Mouse (Mus musculus) left cerebral cortex, postnatal 25 days (tissue): ENCODE data around the gene Best1. TPM values are rescaled to one million over a fixed set of nuclear protein-coding genes. Genes with fewer than 3 reads are reported as not detected.

ENCODE experiments used
- DNase-seq, 2 experiments: peaks; one replicate each; pipeline ENCODE4 v3.0.0; 2022; ENCODE audit warnings: low spot score in 2 of 2, mixed read lengths in 1 of 2
- intact Hi-C: fragments of 180-260 bp; cut with DNase I; formaldehyde crosslinking; loops from one replicate; pipeline ENCODE4 v1.15.1; 2025
- total RNA-seq, 2 experiments: library from RNA; stranded (reverse); gene quantifications; 2 replicates each; pipeline ENCODE4 v1.2.3; 2021

The Best1 gene
- total RNA-seq, 2 experiments from 2014 or later, result 0.78 to 0.83 TPM

- intact Hi-C loops, result loop anchor here (10.0 kb wide), 1 partner anchor 773 kb away; no protein-coding TSS in a partner anchor
- DNase-seq, result no peak
Measured at GRCm38 (mm10) chr19:9998063-9998416, 3.4 kb downstream of the Best1 start.

DNA sequence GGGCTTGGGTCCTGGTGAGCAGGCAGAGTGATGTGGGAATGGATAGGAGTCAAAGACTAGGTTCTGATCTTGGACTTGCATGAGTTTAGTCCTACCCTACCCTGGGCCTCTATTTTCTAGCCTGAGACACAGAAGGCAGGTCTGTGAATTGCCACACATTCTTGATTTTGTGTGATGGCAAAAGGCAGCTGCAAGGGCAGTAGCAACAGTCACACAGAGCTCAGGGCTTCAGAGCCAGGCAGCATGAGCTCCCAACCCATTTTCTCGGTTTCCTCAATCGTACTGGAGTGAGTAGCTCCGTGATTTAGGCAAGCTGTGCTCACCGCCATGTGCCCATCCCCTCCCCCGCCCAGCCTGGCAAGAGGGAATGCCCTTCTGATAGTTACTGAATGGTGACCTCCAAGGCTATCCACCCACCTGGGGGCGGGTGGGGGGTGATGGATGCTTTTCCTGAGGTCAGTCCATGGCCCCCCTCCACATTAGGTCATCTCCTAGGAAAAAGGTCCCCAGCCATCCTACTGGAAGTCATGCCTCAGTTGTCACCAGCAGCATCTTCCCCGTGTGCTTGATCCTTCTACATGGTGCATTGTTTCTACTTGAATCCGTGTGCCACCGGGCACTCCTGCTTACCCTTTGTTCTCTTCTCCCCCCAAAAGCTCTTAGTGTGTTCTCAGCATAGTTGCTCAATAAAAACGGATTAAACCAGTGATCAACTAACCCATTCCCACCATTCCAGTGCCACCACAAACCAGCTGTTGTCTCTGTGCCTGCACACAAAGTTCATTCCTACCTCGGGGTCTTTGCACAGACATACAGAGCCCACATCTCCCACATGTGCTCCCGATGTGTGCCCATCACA is 4.0 kb downstream of the Best1 start:
- no peak for DNase-seq
- intact Hi-C loops, result loop anchor here (10.0 kb wide), 1 partner anchor 773 kb away; no protein-coding TSS in a partner anchor

DNA sequence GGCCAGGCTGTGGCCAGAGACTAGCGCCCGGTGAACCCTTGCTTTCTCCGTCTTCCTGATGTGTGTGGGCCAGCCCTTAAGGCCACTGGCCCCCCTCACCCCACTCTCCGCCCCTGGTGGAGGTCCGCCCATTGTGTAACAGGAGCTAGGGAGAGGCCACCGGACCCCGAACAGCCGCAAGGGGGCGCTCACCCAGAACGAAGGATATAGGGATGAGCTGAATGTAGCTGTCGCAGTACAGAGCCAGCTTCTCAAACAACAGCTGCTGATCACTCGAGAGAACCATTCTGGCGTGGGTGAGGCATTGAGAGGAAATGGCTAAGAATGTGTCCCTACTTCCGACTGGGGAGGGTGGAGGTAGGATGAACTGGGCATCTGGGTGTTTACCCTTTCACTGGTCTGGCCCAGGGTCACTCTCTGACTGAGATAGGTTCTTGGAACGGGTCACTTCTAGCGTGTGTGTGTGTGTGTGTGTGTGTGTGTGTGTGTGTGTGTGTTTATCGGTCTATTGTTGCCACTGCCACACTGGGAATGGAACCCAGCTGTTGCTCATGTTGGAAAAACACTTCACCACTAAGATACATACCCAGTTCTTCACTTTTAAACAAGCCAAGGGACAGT is 8.3 kb downstream of the Best1 start:
- peak; percentile 77 to 80 for DNase-seq
- intact Hi-C loops, result loop anchor here (10.0 kb wide), 1 partner anchor 768 kb away; no protein-coding TSS in a partner anchor

DNA sequence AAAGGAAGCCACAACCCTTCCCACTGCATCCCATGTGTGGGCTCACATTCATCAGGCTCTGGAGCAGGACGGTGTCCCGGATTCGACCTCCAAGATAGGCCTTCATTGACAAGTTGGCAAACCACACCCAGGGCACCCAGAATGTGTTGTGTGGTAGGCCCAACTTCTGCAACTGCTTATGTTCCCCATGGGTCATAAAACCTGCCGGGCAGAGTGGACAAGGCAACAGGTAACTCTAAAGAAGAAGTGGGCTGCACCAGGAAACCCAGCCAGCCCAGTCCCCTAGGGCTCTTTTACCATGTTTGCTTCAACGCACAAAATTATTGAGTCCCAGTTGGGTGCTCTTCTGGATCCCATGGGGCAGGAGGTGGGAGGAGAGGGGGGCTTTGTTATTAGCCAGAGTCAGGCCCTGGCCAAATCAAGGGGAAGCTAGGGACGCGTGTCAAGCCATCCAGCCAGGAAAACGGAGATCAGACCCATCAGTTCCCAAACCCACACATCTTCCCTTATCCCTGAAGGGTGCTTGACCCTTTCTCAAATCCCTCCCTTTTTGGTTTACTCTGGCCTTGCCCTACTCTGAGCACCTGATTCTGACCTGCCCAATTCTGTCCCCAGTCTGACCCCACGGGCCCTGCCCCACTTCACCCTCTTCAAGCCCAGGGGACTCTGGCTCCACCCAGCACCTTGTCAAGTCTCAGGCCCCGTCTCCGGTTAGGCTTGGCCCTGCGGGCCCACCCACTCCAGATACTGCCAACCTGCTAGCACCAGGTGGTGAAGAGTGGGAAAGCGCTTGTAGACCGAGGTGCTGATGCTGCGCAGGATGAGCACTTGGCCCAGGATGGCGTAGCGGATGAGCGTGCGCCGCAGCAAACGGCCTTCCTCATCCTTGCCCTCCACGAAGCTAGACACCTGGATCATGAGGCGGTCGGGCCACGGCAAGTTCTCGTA is 9.1 kb downstream of the Best1 start:
- DNase-seq, result no peak
- intact Hi-C loops, result loop anchor here (10.0 kb wide), 1 partner anchor 767 kb away; no protein-coding TSS in a partner anchor

DNA sequence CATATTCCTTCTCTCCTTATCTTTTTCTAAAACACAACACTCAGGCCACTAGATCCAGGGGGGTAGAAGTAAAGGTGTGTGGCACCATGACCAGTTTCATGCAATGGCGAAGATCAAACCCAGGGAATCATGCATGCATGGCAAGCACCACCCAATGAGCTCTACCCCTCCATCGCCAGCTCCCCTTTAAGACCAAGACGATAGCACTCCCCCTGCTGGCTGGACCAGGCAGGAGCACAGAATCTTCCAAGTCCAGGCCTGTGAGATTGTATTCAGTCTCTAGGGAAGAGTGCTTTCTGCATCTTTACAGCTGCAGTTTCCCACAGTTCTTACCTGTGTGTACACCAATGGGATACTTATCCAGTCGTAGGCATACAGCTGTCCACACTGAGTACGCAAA is 10.1 kb downstream of the Best1 start:
- intact Hi-C loops, result loop anchor here (1.0 to 10.0 kb wide), 2 partner anchors 75 to 767 kb away; no protein-coding TSS in a partner anchor
- DNase-seq, result peak; percentile 72 to 81

- DNase-seq, result no peak
- intact Hi-C loops, result loop anchor here (10.0 kb wide), 1 partner anchor 765 kb away; no protein-coding TSS in a partner anchor
Measured at GRCm38 (mm10) chr19:9989884-9990256, 11.6 kb downstream of the Best1 start.

- intact Hi-C loops, result no loop called here
- DNase-seq, result no peak
Measured at GRCm38 (mm10) chr19:9989171-9989883, 12.1 kb downstream of the Best1 start.

GRCm38 (mm10) chr19:9987593-9987992 is 13.8 kb downstream of the Best1 start:
- DNase-seq, result no peak
- intact Hi-C loops, result no loop called here

GRCm38 (mm10) chr19:9987192-9987591 is 14.2 kb downstream of the Best1 start:
- intact Hi-C loops, result no loop called here
- no peak for DNase-seq

DNA sequence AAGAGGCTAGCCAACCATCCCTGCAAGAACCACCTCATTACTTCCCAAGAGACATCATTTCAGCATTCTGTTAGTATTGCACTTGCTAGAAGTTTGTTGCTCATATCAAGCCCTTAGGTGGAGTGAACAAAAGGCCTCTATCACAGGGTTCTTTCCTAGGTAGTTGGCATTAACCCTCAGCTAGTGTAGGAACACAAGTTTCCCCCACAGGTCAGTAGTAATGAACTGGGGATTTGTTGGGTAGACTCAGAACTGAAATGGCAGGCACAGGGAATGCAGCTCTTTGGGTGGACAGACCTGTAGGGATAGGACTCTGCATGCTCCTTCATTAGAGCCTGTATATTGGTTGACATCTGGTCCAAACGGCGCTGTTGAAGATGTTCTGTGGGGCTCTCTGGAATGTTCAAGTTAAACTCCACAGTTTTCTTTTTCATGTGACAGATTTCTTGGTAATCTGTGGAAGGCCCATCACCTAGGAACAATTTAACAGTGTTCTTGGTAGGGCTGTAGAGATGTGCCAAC is 15.5 kb downstream of the Best1 start:
- DNase-seq, result no peak
- intact Hi-C loops, result no loop called here

DNA sequence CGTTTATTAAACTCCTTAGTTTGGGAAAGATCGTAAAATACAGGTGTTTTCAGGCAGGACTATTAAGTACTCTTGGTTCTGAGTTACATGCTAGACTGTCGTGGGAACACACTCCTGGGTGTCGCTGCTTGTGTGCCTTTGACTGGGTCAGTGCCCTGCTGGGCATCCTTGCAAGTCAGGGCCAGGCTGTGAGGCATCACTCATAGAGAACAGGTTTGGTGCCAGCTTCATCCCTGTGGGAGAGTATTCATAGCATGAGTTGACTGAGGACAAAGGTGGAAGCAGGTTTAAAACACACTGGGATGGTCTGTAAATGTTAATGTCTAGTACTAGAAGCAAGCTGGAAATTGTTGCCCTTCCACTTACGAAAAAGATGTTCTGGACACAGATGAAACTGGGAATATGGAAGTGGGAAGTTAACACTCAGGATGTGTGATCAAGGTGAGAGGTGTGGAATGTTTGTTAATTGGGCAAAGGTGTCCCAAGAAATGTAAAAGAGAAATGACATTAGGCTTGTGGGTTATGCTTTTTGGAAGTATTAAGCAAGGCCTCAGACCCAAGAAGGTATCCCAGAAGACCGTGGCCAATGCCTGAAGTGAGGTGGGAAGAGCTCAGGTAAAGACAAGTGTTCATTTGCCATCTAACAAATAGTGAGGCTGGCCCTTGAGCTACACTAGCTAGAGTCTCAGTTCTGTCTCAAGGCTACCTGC is 16.1 kb downstream of the Best1 start:
- intact Hi-C loops, result no loop called here
- no peak for DNase-seq

GRCm38 (mm10) chr19:9984111-9985055 is 17.1 kb downstream of the Best1 start:
- DNase-seq, result no peak
- intact Hi-C loops, result no loop called here

- intact Hi-C loops, result loop anchor here (1.0 to 2.0 kb wide), 2 partner anchors 16 to 61 kb away; no protein-coding TSS in a partner anchor
- peak; percentile 54 to 69 for DNase-seq
Measured at GRCm38 (mm10) chr19:9982852-9983542, 18.4 kb downstream of the Best1 start.

GRCm38 (mm10) chr19:9982151-9982851 is 19.1 kb downstream of the Best1 start:
- DNase-seq, result peak; percentile 97 to 98
- intact Hi-C loops, result loop anchor here (2.0 kb wide), 1 partner anchor 16 kb away; no protein-coding TSS in a partner anchor

DNA sequence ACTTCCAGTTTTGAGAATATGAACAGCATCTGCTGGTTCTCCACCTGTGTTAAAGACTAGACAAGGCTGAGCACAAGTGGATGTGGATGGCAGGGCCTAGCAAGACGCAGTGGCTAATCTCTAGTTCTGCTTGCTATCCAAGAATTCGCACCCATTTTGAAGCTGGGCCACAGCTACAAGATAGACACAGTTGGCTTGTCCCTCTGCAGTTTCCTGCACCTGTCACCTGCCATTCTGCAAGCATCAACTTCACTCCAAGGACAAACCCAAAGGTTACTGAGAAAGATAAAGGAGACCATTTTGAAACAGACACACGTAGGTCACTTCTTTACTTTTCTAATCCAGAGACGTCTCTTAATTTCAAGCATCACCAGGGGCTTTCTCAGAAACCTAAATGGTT is 19.8 kb downstream of the Best1 start:
- intact Hi-C loops, result loop anchor here (2.0 kb wide), 1 partner anchor 15 kb away; no protein-coding TSS in a partner anchor
- no peak for DNase-seq

DNA sequence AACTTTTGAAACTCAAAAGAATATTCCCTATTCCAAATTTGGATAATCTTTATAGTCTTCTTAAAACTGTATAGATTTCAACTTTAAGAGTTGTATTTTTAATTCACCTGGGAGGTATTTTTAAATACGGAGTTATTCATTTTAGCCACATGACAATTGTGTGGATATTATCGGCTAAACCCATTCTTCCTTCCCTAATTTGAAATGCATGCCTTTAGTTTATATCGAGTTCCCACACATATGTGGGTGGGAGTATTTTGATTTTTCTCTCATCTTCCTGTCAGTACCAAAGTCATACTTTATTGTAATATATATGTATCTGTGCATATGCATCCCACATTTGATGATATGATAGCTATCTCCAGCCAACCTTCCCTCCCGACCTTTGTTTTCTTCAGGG is 21.2 kb downstream of the Best1 start, which contains the start of gene Fth1:
Gene Fth1, plus strand, starts transcription at position 341 of the 400 bp plus-strand sequence.
- intact Hi-C loops, result no loop called here

More for the DNA sequence above, 21.2 kb downstream of the Best1 start, which contains the start of gene Fth1:
- no peak for DNase-seq
